Mouse (Mus musculus): ENCODE results near the gene Bloc1s6. TPM values are rescaled to one million over a fixed set of nuclear protein-coding genes. Genes with fewer than 3 reads are reported as not detected.

Bloc1s6 gene
- polyA plus RNA-seq, 1 experiment from 2014 or later: 94.4 TPM

Other genes with a start within 250 kb of the Bloc1s6 start
- gene Gatm, start 127.2 kb upstream of the Bloc1s6 start, polyA plus RNA-seq (2015; fragmentation: Nextera tagmentation; extraction: Ambion mirVana): 21.8 and 25.7 TPM in 2 replicates
- 0.62 TPM in 1 of 2 replicates, not detected in the other for gene AA467197, start 101.5 kb upstream of the Bloc1s6 start, polyA plus RNA-seq (2015; fragmentation: Nextera tagmentation; extraction: Ambion mirVana)
- 4.6 and 5.0 TPM in 2 replicates for gene Slc30a4, start 35.8 kb upstream of the Bloc1s6 start, polyA plus RNA-seq (2015; fragmentation: Nextera tagmentation; extraction: Ambion mirVana)
- 2.6 and 3.4 TPM in 2 replicates for gene Sqor, start 26.7 kb downstream of the Bloc1s6 start, polyA plus RNA-seq (2015; fragmentation: Nextera tagmentation; extraction: Ambion mirVana)

Data from midbrain, embryonic 13.5 days (tissue).